Mouse (Mus musculus) cortical plate, adult 2 months (tissue): ENCODE measurements around the gene Zfp263.

Source experiments
- CTCF ChIP-seq: fragments of 200-500 bp; IDR thresholded peaks from 2 replicates; pipeline ENCODE4 v1.5.1; 2011; ENCODE audit warnings: mild to moderate bottlenecking, control low read depth, low read length; ENCODE audit not compliant: insufficient read depth; ENCODE audit errors: extremely low read depth
- POLR2A ChIP-seq: fragments of 200-500 bp; IDR thresholded peaks from 2 replicates; pipeline ENCODE4 v1.6.1; 2011; ENCODE audit warnings: mild to moderate bottlenecking, low read length, control low read depth; ENCODE audit not compliant: insufficient read depth; ENCODE audit errors: extremely low read depth

- no peak for TF ChIP-seq CTCF
- no peak for TF ChIP-seq POLR2A
Measured at GRCm38 (mm10) chr16:3748976-3749375, 5.1 kb downstream of the Zfp263 start.
